Mouse (Mus musculus): ENCODE results near the gene Map6. TPM values are rescaled to one million over a fixed set of nuclear protein-coding genes. Genes with fewer than 3 reads are reported as not detected.

Map6 gene
- total RNA-seq (2023), result 0.89 TPM

GRCm38 (mm10) chr7:99267251-99267896 is at the start of gene Map6:
Gene Map6 (plus strand): TSS chr7:99267447.

GRCm38 (mm10) chr7:99238417-99238816 is 28.8 kb upstream of the Map6 start, which contains the start of gene Mogat2:
Gene Mogat2 (minus strand): TSS chr7:99238619.

GRCm38 (mm10) chr7:99352526-99353400 is 85.5 kb downstream of the Map6 start, which contains the start of gene Serpinh1:
Gene Serpinh1 (minus strand): TSS chr7:99353239.

GRCm38 (mm10) chr7:99381214-99382087 is 114.2 kb downstream of the Map6 start, which contains the start of gene Gdpd5:
Gene Gdpd5 (plus strand): TSS chr7:99381414.

Other genes with a start within 250 kb of the Map6 start
- gene Uvrag, start 126.3 kb upstream of the Map6 start, total RNA-seq (2023), result 92.3 TPM
- 2.7 TPM for gene Dgat2, start 84.7 kb upstream of the Map6 start, total RNA-seq (2023)
- gene Mogat2, start 28.8 kb upstream of the Map6 start, total RNA-seq (2023), result not detected
- gene Serpinh1, start 85.8 kb downstream of the Map6 start, total RNA-seq (2023), result 5.0 TPM
- 6.4 TPM for gene Gdpd5, start 114.0 kb downstream of the Map6 start, total RNA-seq (2023)
- gene Klhl35, start 198.6 kb downstream of the Map6 start, total RNA-seq (2023), result 0.68 TPM
- gene Rps3, start 216.3 kb downstream of the Map6 start, total RNA-seq (2023), result 1,620 TPM

All from CD4-positive naive resting alpha-beta T cell, adult 57 days (primary cell).